Mouse (Mus musculus) kidney, embryonic 15.5 days (tissue): ENCODE data around the gene 1700011M02Rik. TPM values are rescaled to one million over a fixed set of nuclear protein-coding genes. Genes with fewer than 3 reads are reported as not detected.

ENCODE experiments used
- polyA plus RNA-seq: library from polyadenylated mRNA; unstranded; fragments of >200 nt; fragmentation: Nextera tagmentation; extraction: Ambion mirVana; gene quantifications from 2 replicates; pipeline ENCODE4 v1.2.1, GENCODE M21; 2015

Gene 1700011M02Rik
- polyA plus RNA-seq, 1 experiment from 2014 or later = not detected

Other genes starting within 250 kb of the 1700011M02Rik start
- gene Gm3880, start 221.9 kb upstream of the 1700011M02Rik start, polyA plus RNA-seq = not detected in 2 replicates
- not detected in 2 replicates for gene Gm9112, start 201.3 kb upstream of the 1700011M02Rik start, polyA plus RNA-seq
- gene Dmrtc1b, start 201.0 kb upstream of the 1700011M02Rik start, polyA plus RNA-seq = not detected in 2 replicates
- gene Dmrtc1c1, start 105.9 kb upstream of the 1700011M02Rik start, polyA plus RNA-seq = not detected in 2 replicates
- gene Dmrtc1c2, start 54.3 kb upstream of the 1700011M02Rik start, polyA plus RNA-seq = not detected in 2 replicates
- gene 1700031F05Rik, start 40.9 kb upstream of the 1700011M02Rik start, polyA plus RNA-seq = not detected in 2 replicates
- 0.92 and 0.99 TPM in 2 replicates for gene Dmrtc1a, start 218 bp upstream of the 1700011M02Rik start, polyA plus RNA-seq
- gene 1700018G05Rik, start 19.5 kb downstream of the 1700011M02Rik start, polyA plus RNA-seq = not detected in 2 replicates